Mouse (Mus musculus) MEL (cell line): ENCODE measurements around the gene Mpig6b.

ENCODE experiments used
- CTCF ChIP-seq, 3 experiments: IDR thresholded peaks in 2 of 3; conservative IDR thresholded peaks in 1 of 3; 2 replicates each; pipeline ENCODE4 v1.5.1; 2011 to 2012; ENCODE audit warnings: low read length in 3 of 3, low read depth in 2 of 3, mild to moderate bottlenecking in 2 of 3, improper control_type of control experiment in 1 of 3, inconsistent platforms in 1 of 3, mixed read lengths in 1 of 3, moderate library complexity in 1 of 3; ENCODE audit not compliant: control insufficient read depth in 1 of 3, insufficient read depth in 1 of 3, poor library complexity in 1 of 3, severe bottlenecking in 1 of 3
- SIN3A ChIP-seq: IDR thresholded peaks from 2 replicates; pipeline ENCODE4 v1.6.1; 2012; ENCODE audit warnings: low read length, improper control_type of control experiment, inconsistent platforms
- ZKSCAN1 ChIP-seq: IDR thresholded peaks from 2 replicates; pipeline ENCODE4 v1.6.1; 2012; ENCODE audit warnings: low read depth, mild to moderate bottlenecking, inconsistent platforms, low read length, improper control_type of control experiment, moderate library complexity

DNA sequence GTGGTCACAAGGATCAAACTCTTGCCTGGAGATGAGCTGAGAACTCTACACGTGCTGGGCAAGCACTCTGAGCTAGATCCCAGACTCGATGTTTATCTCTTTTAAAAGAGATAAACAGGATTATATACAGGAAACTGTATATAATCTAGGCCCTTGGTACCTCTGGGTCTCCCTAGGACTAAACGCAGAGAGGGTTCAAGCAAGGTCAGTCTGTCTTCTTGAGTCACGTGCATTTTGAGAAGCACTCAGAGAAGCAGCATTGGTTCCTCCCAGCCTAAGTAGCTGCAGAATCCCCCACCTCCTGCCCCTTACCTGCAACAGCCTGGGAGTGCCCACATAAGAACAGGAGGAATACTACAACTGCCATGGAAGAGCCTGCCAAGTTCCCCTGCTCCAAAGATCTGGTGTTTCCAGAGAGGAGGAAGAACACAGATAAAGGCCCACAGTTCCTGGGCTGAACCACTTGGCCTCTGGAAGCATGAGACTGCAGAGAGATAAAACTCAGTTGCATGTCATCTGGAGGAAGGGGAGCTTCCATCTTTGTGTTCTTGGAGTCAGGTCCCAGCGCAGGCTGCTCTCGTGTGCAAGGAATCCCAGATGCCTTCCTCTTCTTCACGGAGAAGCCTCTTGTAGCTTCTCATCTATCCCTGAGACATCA is 19.4 kb upstream of the Mpig6b start, which contains the start of gene Ly6g6f:
- TF ChIP-seq CTCF (IDR thresholded peaks at IDR 0.05 in 2 of 3, conservative IDR thresholded peaks at IDR 0.05 in 1 of 3; ENCODE audit: control insufficient read depth in 1 of 3, insufficient read depth in 1 of 3, low read depth in 2 of 3, low read length in 3 of 3, poor library complexity in 1 of 3, severe bottlenecking in 1 of 3) (no peak), SIN3A (0 out of 2 replicates have a peak, but pooled peaks have one; percentile 20), ZKSCAN1 (no peak)
